Mouse (Mus musculus) limb, embryonic 11.5 days (tissue): ENCODE measurements around the gene Dhrs7b. TPM values are rescaled to one million over a fixed set of nuclear protein-coding genes. Genes with fewer than 3 reads are reported as not detected.
"Not testable (repeated sequence)": the region's sequence is repeated elsewhere in the genome, so short reads cannot be mapped to it uniquely, and the experiment has no call there.

Experiments
- ATAC-seq: fragments of 200-750 bp; cut with Nextera tagmentation; 2 replicates; pipeline ENCODE4 v1.8.0; 2017; ENCODE audit warnings: low read depth; ENCODE audit not compliant: insufficient number of reproducible peaks, low FRiP score, low TSS enrichment
- DNase-seq: peaks from one replicate; pipeline ENCODE4 v3.0.0-alpha.2; 2015; ENCODE audit warnings: low spot score
- H3K27ac ChIP-seq: fragments of 300-500 bp; sonication (generic); replicated peaks from 2 replicates; pipeline ENCODE4 v1.5.1; 2014; ENCODE audit warnings: low read depth, mild to moderate bottlenecking, low read length
- H3K27me3 ChIP-seq: fragments of 300-500 bp; sonication (generic); 2 replicates; pipeline ENCODE4 v1.6.1; 2014; ENCODE audit warnings: mild to moderate bottlenecking, low read length, mixed read lengths; ENCODE audit not compliant: control insufficient read depth, insufficient read depth
- H3K36me3 ChIP-seq: fragments of 300-500 bp; sonication (generic); 2 replicates; pipeline ENCODE4 v1.6.1; 2014; ENCODE audit warnings: mild to moderate bottlenecking, low read length, moderate library complexity, mixed read lengths; ENCODE audit not compliant: control insufficient read depth, insufficient read depth
- H3K4me1 ChIP-seq: fragments of 300-500 bp; sonication (generic); 2 replicates; pipeline ENCODE4 v1.6.1; 2014; ENCODE audit warnings: low read length, mixed read lengths; ENCODE audit not compliant: control insufficient read depth, insufficient read depth
- H3K4me2 ChIP-seq: fragments of 300-500 bp; sonication (generic); 2 replicates; pipeline ENCODE4 v1.6.1; 2014; ENCODE audit warnings: low read depth, mild to moderate bottlenecking, moderate library complexity; ENCODE audit not compliant: severe bottlenecking
- H3K4me3 ChIP-seq: fragments of 300-500 bp; sonication (generic); 2 replicates; pipeline ENCODE4 v1.5.1; 2014; ENCODE audit warnings: low read depth, low read length
- H3K9ac ChIP-seq: fragments of 300-500 bp; sonication (generic); 2 replicates; pipeline ENCODE4 v1.6.1; 2014; ENCODE audit warnings: mild to moderate bottlenecking, low read length
- H3K9me3 ChIP-seq: fragments of 300-500 bp; sonication (generic); 2 replicates; pipeline ENCODE4 v1.6.1; 2016; ENCODE audit warnings: low read length; ENCODE audit not compliant: control insufficient read depth
- WGBS: fragments of 180-500 bp; shearing (Covaris S2); extraction: QIAGEN DNeasy Blood & Tissue Kit; methylation state at CpG from one replicate; pipeline ENCODE4 v1.1.7; 2014; 5-methylcytosine and 5-hydroxymethylcytosine counted together
- polyA plus RNA-seq: library from polyadenylated mRNA; unstranded; fragments of >200 nt; fragmentation: Nextera tagmentation; extraction: Ambion mirVana; gene quantifications from 2 replicates; pipeline ENCODE4 v1.2.1, GENCODE M21; 2014

Dhrs7b gene
- polyA plus RNA-seq, 1 experiment from 2014 or later, result 25.2 TPM

DNA sequence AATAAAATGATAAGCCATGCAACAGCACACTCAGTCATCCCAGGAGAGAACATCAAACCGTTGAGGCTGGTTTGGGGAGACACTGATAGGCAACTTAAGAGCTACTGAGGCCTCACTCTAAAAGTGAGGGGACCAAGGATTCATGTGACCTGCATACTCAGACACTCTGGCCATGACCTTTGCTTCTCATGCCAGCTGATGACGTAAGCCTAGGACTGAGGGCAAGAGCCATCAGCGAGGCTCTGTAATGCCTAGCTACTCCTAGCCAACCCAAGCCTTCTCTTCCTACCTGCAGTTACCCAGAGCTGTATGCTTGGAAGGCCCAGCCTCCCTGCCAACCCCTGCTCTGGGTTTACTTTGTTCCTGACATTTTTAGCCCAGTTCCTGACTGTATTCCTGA lies 31.6 kb downstream of the Dhrs7b start:
- no peaks in the 10 kb centered on the region for H3K4me1 ChIP-seq
- WGBS, result 92% methylated on average over 3 of the region's 3 CpGs
- H3K4me2 ChIP-seq, result no peak overlapping the region
- no peaks in the 10 kb centered on the region for H3K9me3 ChIP-seq
- no peak overlapping the region for H3K4me3 ChIP-seq
- DNase-seq (no peak), ATAC-seq (no peak)
- no peaks in the 10 kb centered on the region for H3K27me3 ChIP-seq
- no peak overlapping the region for H3K9ac ChIP-seq
- peaks cover 15% of the 10 kb centered on the region; the same call in 1 of the 2 replicates for H3K36me3 ChIP-seq
- H3K27ac ChIP-seq, result no peak overlapping the region

DNA sequence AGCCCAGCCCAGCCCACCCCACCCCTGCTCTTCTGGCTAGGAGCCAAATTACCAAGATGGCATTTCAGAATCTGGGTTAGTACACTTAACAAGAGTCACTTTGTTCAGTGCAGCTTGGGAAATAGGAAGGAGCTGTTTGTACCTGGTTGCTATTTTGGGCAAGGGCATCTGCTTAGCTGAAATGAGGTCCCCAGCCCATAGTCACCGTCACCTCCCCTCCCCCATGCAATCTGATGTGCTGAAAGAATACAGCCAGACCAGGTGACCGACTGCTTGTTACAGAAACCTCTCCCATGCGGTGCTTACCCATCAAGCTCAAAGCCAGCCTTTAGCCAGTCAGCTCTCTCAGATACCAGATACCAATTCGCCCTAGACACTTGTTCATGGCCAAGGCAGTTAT lies 32.8 kb downstream of the Dhrs7b start:
- H3K27ac ChIP-seq, result no peak overlapping the region
- H3K9me3 ChIP-seq, result no peaks in the 10 kb centered on the region
- WGBS, result 90% methylated on average over 4 of the region's 4 CpGs
- DNase-seq (no peak), ATAC-seq (no peak)
- H3K27me3 ChIP-seq, result no peaks in the 10 kb centered on the region
- H3K4me3 ChIP-seq, result no peak overlapping the region
- H3K4me1 ChIP-seq, result no peaks in the 10 kb centered on the region
- peaks cover 15% of the 10 kb centered on the region; the same call in 1 of the 2 replicates for H3K36me3 ChIP-seq
- H3K9ac ChIP-seq, result no peak overlapping the region
- no peak overlapping the region for H3K4me2 ChIP-seq

DNA sequence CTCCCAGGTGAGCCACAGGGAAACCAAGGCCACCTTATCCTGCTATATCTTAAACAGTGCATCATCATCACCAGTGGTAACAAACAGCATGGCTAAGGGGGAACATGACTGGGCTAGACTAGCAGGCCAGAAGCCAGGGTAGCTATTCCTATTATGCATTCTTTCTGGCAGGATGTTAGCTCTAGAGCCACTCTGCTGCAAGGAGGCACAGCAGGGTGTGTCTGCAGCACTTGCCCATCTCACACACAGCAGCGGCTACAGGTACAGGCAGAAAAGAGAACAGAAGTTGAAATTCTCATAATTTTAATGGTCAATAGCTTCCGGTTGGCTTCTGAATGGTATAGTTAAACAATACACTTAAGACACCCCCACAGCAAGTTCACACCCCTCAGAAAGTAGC lies 33.7 kb downstream of the Dhrs7b start:
- no peak overlapping the region for H3K4me2 ChIP-seq
- WGBS, result 94% methylated on average over 2 of the region's 2 CpGs
- H3K27me3 ChIP-seq, result no peaks in the 10 kb centered on the region
- no peaks in the 10 kb centered on the region for H3K4me1 ChIP-seq
- H3K36me3 ChIP-seq, result peaks cover 13% of the 10 kb centered on the region; the same call in 1 of the 2 replicates
- H3K9ac ChIP-seq, result no peak overlapping the region
- H3K9me3 ChIP-seq, result no peaks in the 10 kb centered on the region
- H3K27ac ChIP-seq, result no peak overlapping the region
- H3K4me3 ChIP-seq, result no peak overlapping the region
- ATAC-seq (no peak), DNase-seq (no peak)

DNA sequence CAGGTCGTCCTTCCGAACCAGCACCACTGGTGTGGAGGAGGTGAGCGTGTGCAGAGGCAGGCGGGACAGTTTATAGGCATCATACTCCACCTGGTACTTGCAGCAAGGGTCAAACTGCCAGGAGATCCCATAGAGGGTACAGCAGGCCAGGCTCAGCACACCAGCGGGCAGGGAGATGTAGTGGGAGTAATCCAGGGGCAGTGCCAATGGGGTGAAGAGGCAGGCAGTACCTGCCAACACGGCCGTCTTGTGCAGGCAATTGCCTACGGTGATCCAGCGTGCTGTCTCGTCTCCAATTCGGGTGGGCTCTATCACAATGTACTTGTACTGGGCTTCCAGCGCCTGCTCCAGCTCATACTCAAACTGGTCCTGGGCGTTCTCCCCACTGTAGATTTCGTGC lies 34.5 kb downstream of the Dhrs7b start:
- 91% methylated on average over 14 of the region's 14 CpGs for WGBS
- H3K36me3 ChIP-seq, result peaks cover 13% of the 10 kb centered on the region; the same call in 1 of the 2 replicates
- no peak overlapping the region for H3K4me2 ChIP-seq
- DNase-seq (no peak), ATAC-seq (no peak)
- no peaks in the 10 kb centered on the region for H3K4me1 ChIP-seq
- no peaks in the 10 kb centered on the region for H3K27me3 ChIP-seq
- H3K27ac ChIP-seq, result no peak overlapping the region
- H3K9me3 ChIP-seq, result no peaks in the 10 kb centered on the region
- H3K9ac ChIP-seq, result no peak overlapping the region
- no peak overlapping the region for H3K4me3 ChIP-seq

DNA sequence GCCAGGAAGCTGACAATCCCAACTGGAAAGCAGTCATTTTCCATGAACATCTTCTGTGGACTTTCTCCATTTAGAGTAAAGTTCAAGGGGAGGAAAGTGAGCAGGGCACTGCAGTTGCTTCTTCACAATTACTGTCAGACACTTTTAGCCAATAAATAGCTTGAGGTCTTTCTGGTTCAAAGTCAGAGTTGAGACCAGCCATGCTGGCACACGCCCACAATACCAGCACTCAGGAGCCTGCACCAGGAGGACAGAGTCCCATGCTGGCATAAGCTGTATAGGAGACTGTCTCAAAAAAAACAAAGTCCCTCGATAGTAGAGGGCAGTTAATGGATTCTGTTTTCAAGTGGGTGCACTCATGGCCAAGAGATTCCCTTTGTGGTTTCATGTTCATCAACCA lies 35.6 kb downstream of the Dhrs7b start:
- no peak overlapping the region for H3K4me3 ChIP-seq

DNA sequence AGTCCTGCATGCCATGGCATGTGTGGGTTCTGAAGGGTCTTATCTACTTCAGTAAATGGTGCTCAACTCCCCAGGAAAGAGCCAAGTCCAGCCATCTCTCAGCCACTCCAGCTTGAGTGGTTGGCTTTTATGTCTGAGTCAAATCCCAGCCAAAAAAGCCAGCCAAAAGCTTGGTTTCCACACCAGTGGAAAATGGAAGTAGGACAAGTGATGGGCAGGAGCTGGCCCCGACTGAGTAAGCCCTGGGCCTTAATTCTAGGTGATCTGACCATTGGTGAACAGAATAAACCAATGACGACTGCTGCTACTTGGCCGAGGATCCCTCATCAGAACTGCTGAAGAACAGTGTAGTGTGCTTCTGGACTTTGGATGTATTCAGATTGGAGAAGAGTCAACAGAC lies 37.0 kb downstream of the Dhrs7b start:
- DNase-seq, result no peak
- ATAC-seq, result no peak
- Histone ChIP-seq H3K36me3 (peaks cover 6% of the 10 kb centered on the region; the same call in 1 of the 2 replicates), H3K27me3 (no peaks in the 10 kb centered on the region), H3K4me3 (no peak overlapping the region), H3K4me2 (no peak overlapping the region), H3K27ac (no peak overlapping the region), H3K9ac (no peak overlapping the region), H3K4me1 (no peaks in the 10 kb centered on the region), H3K9me3 (no peaks in the 10 kb centered on the region)
- WGBS, result 93% methylated on average over 3 of the region's 3 CpGs

More for the DNA sequence above, 35.6 kb downstream of the Dhrs7b start:
- Histone ChIP-seq H3K4me2 (no peak overlapping the region), H3K27me3 (no peaks in the 10 kb centered on the region), H3K4me1 (no peaks in the 10 kb centered on the region), H3K36me3 (peaks cover 13% of the 10 kb centered on the region; the same call in 1 of the 2 replicates), H3K27ac (no peak overlapping the region), H3K9me3 (no peaks in the 10 kb centered on the region), H3K9ac (no peak overlapping the region)
- WGBS, result 82% methylated on average over 2 of the region's 2 CpGs
- ATAC-seq, result no peak
- no peak for DNase-seq

DNA sequence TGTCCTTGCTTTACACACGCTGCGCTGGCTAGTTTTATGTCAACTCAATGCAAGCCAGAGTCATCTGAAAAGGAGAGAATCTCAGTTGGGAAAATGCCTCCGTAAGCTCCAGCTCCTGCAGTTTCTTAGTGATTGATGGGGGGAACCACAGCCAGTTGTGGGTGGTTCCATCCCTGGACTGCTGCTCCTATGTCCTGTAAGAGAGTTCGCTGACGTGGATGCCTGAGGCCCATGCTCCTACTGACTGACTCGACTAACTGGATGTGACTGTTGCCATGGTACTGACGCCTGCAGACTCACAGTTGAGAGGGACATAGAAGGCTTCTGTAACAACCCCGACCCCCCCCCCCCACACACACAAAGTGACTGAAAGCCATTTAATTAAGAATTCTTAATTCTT lies 37.5 kb downstream of the Dhrs7b start:
- no peak for DNase-seq
- Histone ChIP-seq H3K4me3 (no peak overlapping the region), H3K9me3 (no peaks in the 10 kb centered on the region), H3K9ac (no peak overlapping the region), H3K36me3 (peaks cover 6% of the 10 kb centered on the region; the same call in 1 of the 2 replicates), H3K4me1 (no peaks in the 10 kb centered on the region), H3K27ac (no peak overlapping the region), H3K4me2 (no peak overlapping the region), H3K27me3 (no peaks in the 10 kb centered on the region)
- 80% methylated on average over 8 of the region's 8 CpGs for WGBS
- ATAC-seq, result no peak

DNA sequence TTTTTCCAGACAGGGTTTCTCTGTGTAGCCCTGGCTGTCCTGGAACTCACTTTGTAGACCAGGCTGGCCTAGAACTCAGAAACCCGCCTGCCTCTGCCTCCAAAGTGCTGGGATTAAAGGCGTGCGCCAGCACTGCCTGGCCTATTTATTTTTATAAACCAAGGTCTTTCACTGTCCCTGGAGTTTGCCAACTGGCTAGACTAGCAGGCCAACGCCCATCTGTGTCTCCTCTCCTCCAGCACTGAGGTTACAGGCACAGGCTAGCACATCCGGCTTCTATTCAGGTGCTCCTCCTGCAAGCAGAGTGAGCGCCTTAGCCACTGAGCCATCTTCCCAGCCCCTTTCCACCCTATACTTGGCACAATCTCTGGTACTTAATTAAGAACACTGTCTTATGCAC lies 39.0 kb downstream of the Dhrs7b start:
- not testable (repeated sequence) for H3K27ac ChIP-seq, H3K9ac ChIP-seq, DNase-seq, H3K36me3 ChIP-seq, ATAC-seq, H3K9me3 ChIP-seq, H3K27me3 ChIP-seq, H3K4me2 ChIP-seq, H3K4me1 ChIP-seq, H3K4me3 ChIP-seq
- WGBS, result 97% methylated on average over 6 of the region's 6 CpGs

DNA sequence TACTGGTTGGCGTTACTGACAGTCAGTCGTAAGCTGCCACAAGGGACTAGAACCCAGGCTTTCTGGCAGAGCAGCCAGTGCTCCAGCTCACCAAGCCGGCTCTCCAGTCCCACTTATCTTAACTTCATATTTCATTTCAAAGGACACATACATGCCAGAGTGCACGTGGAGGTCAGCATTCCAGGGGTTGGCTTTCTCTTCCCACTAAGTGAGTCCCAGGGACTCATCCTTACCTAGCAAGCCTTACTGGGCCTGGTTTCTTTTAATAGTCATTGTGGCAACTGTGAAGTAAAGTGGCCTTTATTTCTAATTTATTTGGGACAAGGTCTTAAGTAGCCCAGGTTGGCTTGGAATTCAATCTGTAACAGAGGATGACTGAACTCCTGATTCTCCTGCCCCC lies 41.0 kb downstream of the Dhrs7b start:
- Histone ChIP-seq H3K9me3 (no peaks in the 10 kb centered on the region), H3K4me3 (no peak overlapping the region), H3K9ac (no peak overlapping the region), H3K27ac (no peak overlapping the region), H3K4me1 (no peaks in the 10 kb centered on the region), H3K4me2 (no peak overlapping the region), H3K36me3 (0 out of 2 replicates have a peak, but pooled peaks cover 2% of the 10 kb centered on the region), H3K27me3 (no peaks in the 10 kb centered on the region)
- DNase-seq (no peak), ATAC-seq (no peak)
- WGBS, result 79% methylated on average over 4 of the region's 4 CpGs
